In the genomic region with DNA sequence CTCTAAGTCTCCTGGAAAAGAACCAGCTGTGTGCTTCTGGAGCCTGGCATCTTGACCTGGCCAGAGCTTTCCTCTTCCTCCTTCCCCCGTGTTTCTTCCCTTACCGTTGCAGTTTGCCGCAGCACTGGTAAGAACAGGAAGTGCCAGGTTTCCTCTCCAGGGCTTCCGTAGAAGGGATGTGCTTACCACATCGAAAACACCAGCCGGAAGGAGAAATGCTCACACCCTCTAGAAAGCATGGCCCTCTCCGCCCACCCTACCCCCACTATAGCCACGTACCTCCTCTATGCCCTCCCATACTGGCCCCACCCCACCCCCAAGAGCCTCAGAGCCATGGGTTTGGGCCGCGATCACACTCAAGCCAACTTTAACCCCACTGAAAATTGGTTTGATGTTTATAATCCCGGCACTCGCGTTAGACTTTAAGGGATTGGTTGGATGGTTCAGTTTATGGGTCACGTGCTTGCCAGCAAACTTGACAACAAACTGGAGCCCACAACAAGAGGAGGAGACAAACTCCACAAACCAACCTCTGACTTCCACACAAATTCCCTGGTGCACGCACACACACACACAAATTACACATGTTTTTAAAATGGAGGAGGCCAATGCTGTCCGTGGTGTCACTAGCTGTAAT, we compare ENCODE assay signal across 8 mouse cellular contexts. TPM values are rescaled to one million over a fixed set of nuclear protein-coding genes. Genes with fewer than 3 reads are reported as not detected.
A peak's percentile ranks its signal among the peaks of the same experiment; 100 is the strongest.
DNase-seq lines count a peak whose midpoint lies in the region; ATAC-seq lines count a peak whose summit lies in the region.
"Had no signal": no experiment of that assay in that cellular context is flagged by ENCODE, and none has a peak within 500 bp of the region (broad histone marks: within the 10 kb centered on the region; RNA-seq: fewer than 3 reads in every experiment).

No protein-coding gene starts in this region.

- H3K36me3 ChIP-seq in intestine, embryonic 15.5 days, result no peaks in the 10 kb centered on the region
- H3K36me3 ChIP-seq in stomach, embryonic 15.5 days, result no peaks in the 10 kb centered on the region

- WGBS in intestine, embryonic 15.5 days, result 59% methylated on average over 16 of the region's 16 CpGs
- 58% methylated on average over 16 of the region's 16 CpGs for WGBS in stomach, embryonic 15.5 days

- H3K4me2 ChIP-seq in intestine, embryonic 15.5 days (replicated peaks), result peak overlapping the region; percentile 34
- peak overlapping the region; percentile 37 for H3K4me2 ChIP-seq in stomach, embryonic 15.5 days

- H3K9ac ChIP-seq in intestine, embryonic 15.5 days, result no peak overlapping the region
- H3K9ac ChIP-seq in stomach, embryonic 15.5 days, result no peak overlapping the region

- H3K27me3 ChIP-seq in intestine, embryonic 15.5 days (replicated peaks), result no peaks in the 10 kb centered on the region
- H3K27me3 ChIP-seq in stomach, embryonic 15.5 days (replicated peaks), result no peaks in the 10 kb centered on the region

- peak; percentile 88 for DNase-seq in ES-CJ7 (ENCODE audit: low read depth, low spot score)
- peak; percentile 73 to 78 for DNase-seq in lung, adult 18-20 months
- DNase-seq in frontal cortex, postnatal 10 days (ENCODE audit: low spot score in 2 of 2), result no peak
- DNase-seq in urinary bladder, postnatal 4 days (ENCODE audit: low spot score in 2 of 2), result no peak

- H3K9me3 ChIP-seq in intestine, embryonic 15.5 days, result no peaks in the 10 kb centered on the region
- no peaks in the 10 kb centered on the region for H3K9me3 ChIP-seq in stomach, embryonic 15.5 days

- H3K27ac ChIP-seq in brown adipose tissue, adult 24 weeks (replicated peaks; ENCODE audit: low read depth, low read length), result peak overlapping the region; percentile 32
- H3K27ac ChIP-seq in intestine, embryonic 15.5 days, result 0 out of 2 replicates have a peak overlapping the region, but pooled peaks have one; percentile 36
- H3K27ac ChIP-seq in stomach, embryonic 15.5 days, result peak overlapping the region; percentile 48; the same call in 1 of the 2 replicates

- ATAC-seq in intestine, embryonic 15.5 days, result peak; percentile 62; the same call in 1 of the 2 replicates
- ATAC-seq in stomach, embryonic 15.5 days (ENCODE audit: insufficient read depth, low FRiP score, low read depth), result peak; percentile 58; the same call in 1 of the 2 replicates

- peaks cover 6% of the 10 kb centered on the region; the same call in 1 of the 2 replicates for H3K4me1 ChIP-seq in brown adipose tissue, adult 24 weeks (ENCODE audit: control insufficient read depth, insufficient read depth, insufficient read length, low read length)
- no peaks in the 10 kb centered on the region for H3K4me1 ChIP-seq in intestine, embryonic 15.5 days (replicated peaks)
- H3K4me1 ChIP-seq in stomach, embryonic 15.5 days, result no peaks in the 10 kb centered on the region

- peak overlapping the region; percentile 36 for H3K4me3 ChIP-seq in brown adipose tissue, adult 24 weeks (ENCODE audit: insufficient read depth, low read depth, low read length)
- peak overlapping the region; percentile 10 for H3K4me3 ChIP-seq in intestine, embryonic 15.5 days (replicated peaks)
- H3K4me3 ChIP-seq in stomach, embryonic 15.5 days (replicated peaks), result peak overlapping the region; percentile 21

RNA-seq across cellular contexts. Expression of a gene that starts 30.7 kb away (rescaled TPM):
- polyA plus RNA-seq in brown adipose tissue, adult 24 weeks (2012; ENCODE audit: insufficient read depth, insufficient read length, missing spikeins), result 13.5 and 14.1 TPM in 2 replicates
- 27.4 and 29.4 TPM in 2 replicates for polyA plus RNA-seq in intestine, embryonic 15.5 days (2015; fragmentation: Nextera tagmentation; extraction: Ambion mirVana)
- polyA plus RNA-seq in stomach, embryonic 15.5 days (2015; fragmentation: Nextera tagmentation; extraction: Ambion mirVana), result 26.6 and 27.8 TPM in 2 replicates

RNA-seq across cellular contexts. Expression of a gene that starts 30.8 kb away (rescaled TPM):
- 25.2 and 38.3 TPM in 2 replicates for polyA plus RNA-seq in brown adipose tissue, adult 24 weeks (2012; ENCODE audit: insufficient read depth, insufficient read length, missing spikeins)
- polyA plus RNA-seq in intestine, embryonic 15.5 days (2015; fragmentation: Nextera tagmentation; extraction: Ambion mirVana), result 107 and 109 TPM in 2 replicates
- polyA plus RNA-seq in stomach, embryonic 15.5 days (2015; fragmentation: Nextera tagmentation; extraction: Ambion mirVana), result 89.0 and 91.8 TPM in 2 replicates

RNA-seq across cellular contexts. Expression of a gene that starts 35.1 kb away (rescaled TPM):
- polyA plus RNA-seq in brown adipose tissue, adult 24 weeks (2012; ENCODE audit: insufficient read depth, insufficient read length, missing spikeins), result 3.3 and 6.0 TPM in 2 replicates
- polyA plus RNA-seq in intestine, embryonic 15.5 days (2015; fragmentation: Nextera tagmentation; extraction: Ambion mirVana), result 13.7 and 13.8 TPM in 2 replicates
- polyA plus RNA-seq in stomach, embryonic 15.5 days (2015; fragmentation: Nextera tagmentation; extraction: Ambion mirVana), result 16.3 and 19.5 TPM in 2 replicates

RNA-seq across cellular contexts. Expression of a gene that starts 49.3 kb away (rescaled TPM):
- not detected in 2 replicates for polyA plus RNA-seq in brown adipose tissue, adult 24 weeks (2012; ENCODE audit: insufficient read depth, insufficient read length, missing spikeins)
- polyA plus RNA-seq in intestine, embryonic 15.5 days (2015; fragmentation: Nextera tagmentation; extraction: Ambion mirVana), result 0.30 and 0.34 TPM in 2 replicates
- polyA plus RNA-seq in stomach, embryonic 15.5 days (2015; fragmentation: Nextera tagmentation; extraction: Ambion mirVana), result 0.30 and 0.33 TPM in 2 replicates
- polyA plus RNA-seq: gonadal fat pad, adult 2 months had no signal

RNA-seq across cellular contexts. Expression of a gene that starts 51.2 kb away (rescaled TPM):
- 23.1 and 24.3 TPM in 2 replicates for polyA plus RNA-seq in brown adipose tissue, adult 24 weeks (2012; ENCODE audit: insufficient read depth, insufficient read length, missing spikeins)
- 33.8 and 38.3 TPM in 2 replicates for polyA plus RNA-seq in intestine, embryonic 15.5 days (2015; fragmentation: Nextera tagmentation; extraction: Ambion mirVana)
- polyA plus RNA-seq in stomach, embryonic 15.5 days (2015; fragmentation: Nextera tagmentation; extraction: Ambion mirVana), result 33.6 and 36.6 TPM in 2 replicates

Comparison
In these comparisons a context has a peak if more than half of its experiments do, and no peak if none do; other contexts are left out.
1. DNase-seq: peak in ES-CJ7 (single experiment) and lung, adult 18-20 months (2 of 2); none in frontal cortex, postnatal 10 days (0 of 2) and urinary bladder, postnatal 4 days (0 of 2).
2. Peak in every context shown above with its lines, with median percentiles within 50 percentile points of each other: H3K27ac ChIP-seq and H3K4me3 ChIP-seq.